Mouse (Mus musculus) stomach, postnatal 0 days (tissue): ENCODE measurements around the gene Susd6.
A peak's percentile ranks its signal among the peaks of the same experiment; 100 is the strongest.

ENCODE experiments used
- CTCF ChIP-seq: IDR thresholded peaks from 2 replicates; pipeline ENCODE4 v1.5.1; 2016; ENCODE audit warnings: antibody characterized with exemption, low read depth, mild to moderate bottlenecking, moderate library complexity
- EP300 ChIP-seq: optimal IDR thresholded peaks from 2 replicates; pipeline ENCODE3; 2016; ENCODE audit warnings: antibody characterized with exemption

DNA sequence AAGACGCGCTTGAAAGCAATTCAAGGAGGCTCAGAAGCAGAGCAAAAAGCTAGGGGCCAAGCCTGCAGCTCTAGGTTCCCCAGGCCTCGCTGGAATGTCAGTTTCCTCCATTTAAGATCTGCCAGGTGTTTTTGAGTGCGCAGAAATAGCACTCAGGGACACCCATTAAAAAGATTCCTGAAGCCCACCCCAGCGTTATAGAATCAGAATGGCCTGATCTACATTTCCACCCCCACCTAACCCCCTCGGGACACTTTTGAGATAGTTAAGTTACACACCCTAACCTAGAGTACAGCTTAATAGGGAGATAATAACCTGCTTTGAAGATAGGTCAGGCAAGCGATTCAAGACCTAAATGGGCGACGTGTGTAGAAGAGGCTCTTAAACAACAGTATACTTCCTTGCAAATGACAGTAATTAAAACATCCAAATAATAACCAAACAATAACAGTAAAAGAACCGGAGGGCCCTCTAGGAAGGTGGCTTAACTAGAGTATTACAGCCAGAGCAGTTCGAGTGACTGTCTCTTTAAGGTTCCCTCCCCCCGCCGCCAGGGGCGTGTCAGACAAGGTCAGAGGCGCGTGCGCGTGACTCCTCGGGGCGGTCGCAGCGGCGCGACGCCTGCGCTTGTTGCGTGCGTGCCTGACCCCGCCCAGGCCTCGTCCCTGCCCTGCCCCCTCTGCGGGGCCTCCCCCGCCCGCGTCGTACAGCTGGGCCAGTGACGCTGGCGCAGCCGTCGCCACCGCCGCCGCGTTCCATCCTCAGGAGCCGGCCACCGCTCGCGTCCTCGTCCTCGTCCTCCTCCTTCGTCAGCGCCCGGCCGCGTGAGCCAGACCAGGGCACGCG is at the start of gene Susd6:
- TF ChIP-seq EP300: no peak
- peak; percentile 51 for TF ChIP-seq CTCF
